Mouse (Mus musculus): ENCODE data around the gene Pisd. TPM values are rescaled to one million over a fixed set of nuclear protein-coding genes. Genes with fewer than 3 reads are reported as not detected.

The Pisd gene
- polyA plus RNA-seq, 1 experiment from 2014 or later: 65.4 TPM

GRCm38 (mm10) chr5:32720416-32720815 lies 65.0 kb downstream of the Pisd start:
- WGBS: 86% methylated on average over 9 of the region's 9 CpGs
- ATAC-seq (ENCODE audit: low FRiP score) (no peak), DNase-seq (ENCODE audit: low spot score, missing footprints) (no peak)
- no peak overlapping the region for H3K4me2 ChIP-seq
- H3K4me3 ChIP-seq (ENCODE audit: low read depth, low read length): no peak overlapping the region
- no peaks in the 10 kb centered on the region for H3K4me1 ChIP-seq (ENCODE audit: control insufficient read depth, insufficient read depth, low read length)
- H3K36me3 ChIP-seq (ENCODE audit: control insufficient read depth, insufficient read depth, low read length): no peaks in the 10 kb centered on the region
- H3K27ac ChIP-seq (ENCODE audit: low read depth, low read length): no peak overlapping the region
- no peak overlapping the region for H3K9ac ChIP-seq (ENCODE audit: low read length)
- no peaks in the 10 kb centered on the region for H3K27me3 ChIP-seq (ENCODE audit: control insufficient read depth, insufficient read depth, low read length)
- no peaks in the 10 kb centered on the region for H3K9me3 ChIP-seq (ENCODE audit: control insufficient read depth, low read length)

- H3K4me2 ChIP-seq: no peak overlapping the region
- ATAC-seq (ENCODE audit: low FRiP score) (no peak), DNase-seq (ENCODE audit: low spot score, missing footprints) (no peak)
- H3K9ac ChIP-seq (ENCODE audit: low read length): no peak overlapping the region
- H3K4me1 ChIP-seq (ENCODE audit: control insufficient read depth, insufficient read depth, low read length): no peaks in the 10 kb centered on the region
- 62% methylated on average over 6 of the region's 6 CpGs for WGBS
- H3K27ac ChIP-seq (ENCODE audit: low read depth, low read length): no peak overlapping the region
- H3K4me3 ChIP-seq (ENCODE audit: low read depth, low read length): no peak overlapping the region
- H3K27me3 ChIP-seq (ENCODE audit: control insufficient read depth, insufficient read depth, low read length): no peaks in the 10 kb centered on the region
- no peaks in the 10 kb centered on the region for H3K36me3 ChIP-seq (ENCODE audit: control insufficient read depth, insufficient read depth, low read length)
- H3K9me3 ChIP-seq (ENCODE audit: control insufficient read depth, low read length): no peaks in the 10 kb centered on the region
These were observed 66.5 kb downstream of the Pisd start for GRCm38 (mm10) chr5:32718916-32719315.

- Histone ChIP-seq H3K4me2 (no peak overlapping the region), H3K4me3 (ENCODE audit: low read depth, low read length) (no peak overlapping the region), H3K36me3 (ENCODE audit: control insufficient read depth, insufficient read depth, low read length) (no peaks in the 10 kb centered on the region), H3K27me3 (ENCODE audit: control insufficient read depth, insufficient read depth, low read length) (no peaks in the 10 kb centered on the region), H3K27ac (ENCODE audit: low read depth, low read length) (no peak overlapping the region), H3K9ac (ENCODE audit: low read length) (no peak overlapping the region), H3K9me3 (ENCODE audit: control insufficient read depth, low read length) (no peaks in the 10 kb centered on the region), H3K4me1 (ENCODE audit: control insufficient read depth, insufficient read depth, low read length) (no peaks in the 10 kb centered on the region)
- WGBS: 79% methylated on average over 1 of the region's 1 CpGs
- DNase-seq (ENCODE audit: low spot score, missing footprints): no peak
- ATAC-seq (ENCODE audit: low FRiP score): no peak
These were observed 67.7 kb downstream of the Pisd start for GRCm38 (mm10) chr5:32717726-32718125.

DNA sequence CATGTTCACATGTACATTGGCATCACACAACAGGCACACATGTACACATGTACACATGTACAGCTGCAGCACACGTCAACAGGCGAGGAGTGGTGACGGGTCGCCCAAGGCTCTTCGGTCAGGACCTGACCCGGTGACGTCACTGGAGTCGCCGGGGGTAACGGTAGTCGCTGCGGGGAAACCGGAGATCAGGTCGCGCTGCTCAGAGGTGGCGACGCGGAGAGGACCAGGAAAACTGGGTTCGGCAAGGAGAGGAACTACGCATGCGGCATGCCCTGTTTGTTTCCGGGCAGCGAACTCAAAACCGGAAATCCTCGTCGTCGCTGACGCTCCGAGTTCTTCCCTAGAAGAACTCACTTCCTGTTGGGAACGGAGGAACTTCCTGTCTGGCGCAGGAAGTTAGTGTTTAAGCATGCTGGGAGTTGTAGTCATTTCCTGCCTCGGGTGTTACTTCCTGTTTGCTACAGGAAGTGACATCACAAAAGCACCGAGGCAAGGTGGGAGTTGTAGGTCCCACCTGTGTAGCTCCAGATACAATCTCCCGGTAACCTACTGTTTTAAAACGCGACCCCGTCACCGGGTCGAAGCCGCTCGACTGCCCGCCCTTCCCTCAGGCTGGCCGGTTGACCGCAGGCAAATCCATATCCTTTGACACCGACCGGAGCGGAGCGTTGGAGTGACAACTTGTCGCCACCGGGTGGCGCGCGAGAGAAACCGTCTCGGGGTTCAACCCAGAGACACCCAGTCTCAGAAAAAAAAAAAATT lies 71.6 kb downstream of the Pisd start:
- peak overlapping the region; percentile 60 for H3K4me3 ChIP-seq (ENCODE audit: low read depth, low read length)
- peak overlapping the region; percentile 72 for H3K27ac ChIP-seq (ENCODE audit: low read depth, low read length)
- no peaks in the 10 kb centered on the region for H3K4me1 ChIP-seq (ENCODE audit: control insufficient read depth, insufficient read depth, low read length)
- peak; percentile 99 for ATAC-seq (ENCODE audit: low FRiP score)
- H3K4me2 ChIP-seq: peak overlapping the region; percentile 68
- H3K9ac ChIP-seq (ENCODE audit: low read length): peak overlapping the region; percentile 66
- H3K27me3 ChIP-seq (ENCODE audit: control insufficient read depth, insufficient read depth, low read length): no peaks in the 10 kb centered on the region
- DNase-seq (ENCODE audit: low spot score, missing footprints): peak; percentile 98
- H3K9me3 ChIP-seq (ENCODE audit: control insufficient read depth, low read length): no peaks in the 10 kb centered on the region
- under 1% methylated on average over 55 of the region's 55 CpGs for WGBS
- H3K36me3 ChIP-seq (ENCODE audit: control insufficient read depth, insufficient read depth, low read length): no peaks in the 10 kb centered on the region

DNA sequence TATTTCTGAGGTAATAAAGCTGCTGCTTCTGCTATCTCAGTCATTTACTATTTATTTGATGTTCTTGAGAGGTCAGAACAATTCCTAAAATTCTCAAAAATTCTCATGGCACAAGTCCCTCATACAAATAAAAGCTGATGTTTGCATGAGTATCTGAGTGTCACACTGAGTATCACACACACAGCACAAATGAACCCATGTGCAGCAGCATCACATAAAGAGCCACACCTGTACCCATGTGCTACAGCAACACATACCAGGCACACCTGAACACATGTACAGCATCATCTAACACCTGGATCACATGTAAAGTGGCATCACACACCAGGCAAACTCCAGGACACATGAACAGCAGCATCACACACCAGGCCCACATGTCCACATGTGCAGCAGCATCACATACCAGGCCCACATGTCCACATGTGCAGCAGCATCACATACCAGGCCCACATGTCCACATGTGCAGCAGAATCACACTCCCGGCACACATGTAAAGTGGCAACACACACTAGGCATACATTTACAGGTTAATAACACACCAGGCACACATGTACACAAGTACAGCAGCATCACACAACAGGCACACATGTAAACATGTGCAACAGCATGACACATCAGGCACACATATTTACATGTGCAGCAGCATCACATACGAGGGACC lies 72.3 kb downstream of the Pisd start:
- peak overlapping the region; percentile 66 for H3K9ac ChIP-seq (ENCODE audit: low read length)
- peak overlapping the region; percentile 68 for H3K4me2 ChIP-seq
- H3K4me1 ChIP-seq (ENCODE audit: control insufficient read depth, insufficient read depth, low read length): no peaks in the 10 kb centered on the region
- ATAC-seq (ENCODE audit: low FRiP score) (no peak), DNase-seq (ENCODE audit: low spot score, missing footprints) (no peak)
- no peaks in the 10 kb centered on the region for H3K27me3 ChIP-seq (ENCODE audit: control insufficient read depth, insufficient read depth, low read length)
- H3K4me3 ChIP-seq (ENCODE audit: low read depth, low read length): peak overlapping the region; percentile 60
- H3K36me3 ChIP-seq (ENCODE audit: control insufficient read depth, insufficient read depth, low read length): no peaks in the 10 kb centered on the region
- no peaks in the 10 kb centered on the region for H3K9me3 ChIP-seq (ENCODE audit: control insufficient read depth, low read length)
- WGBS: 20% methylated on average over 2 of the region's 2 CpGs
- peak overlapping the region; percentile 72 for H3K27ac ChIP-seq (ENCODE audit: low read depth, low read length)

DNA sequence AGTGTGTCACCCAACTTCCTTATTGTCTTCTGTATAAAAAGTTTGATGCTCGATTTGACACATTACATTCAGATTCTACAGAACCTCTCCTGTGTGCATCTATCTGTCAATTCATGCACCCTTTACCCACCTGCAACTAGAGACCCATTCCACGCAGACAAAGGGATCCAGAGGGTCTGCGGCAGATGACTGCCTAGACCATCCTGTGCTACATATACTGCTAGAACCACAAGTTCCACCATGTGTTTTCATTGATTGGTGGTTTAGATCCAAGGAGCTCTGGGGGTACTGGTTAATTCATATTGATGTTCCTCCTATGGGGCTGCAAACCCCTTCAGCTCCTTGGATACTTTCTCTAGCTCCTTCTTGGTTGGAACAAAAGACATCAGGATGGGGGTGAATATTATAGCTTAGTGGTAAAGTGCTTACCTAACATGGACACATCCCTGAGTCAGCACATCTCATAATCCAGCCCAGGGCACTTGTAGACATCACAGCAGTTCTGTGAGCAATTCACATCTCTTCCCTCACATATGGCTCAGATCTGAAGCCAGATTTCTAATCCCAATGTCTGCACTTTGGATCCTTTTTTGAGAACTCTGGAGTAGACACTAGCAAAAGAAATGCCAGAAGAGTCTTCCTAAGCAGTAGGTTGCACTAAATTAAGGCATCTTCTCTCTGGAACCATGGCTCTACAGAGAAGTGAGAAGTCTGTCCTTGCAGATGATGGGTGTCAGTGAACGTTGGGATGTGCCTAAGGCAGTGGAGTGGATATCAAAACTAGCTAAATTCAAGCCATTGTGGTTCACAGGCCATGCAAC lies 73.0 kb downstream of the Pisd start:
- Histone ChIP-seq H3K4me3 (ENCODE audit: low read depth, low read length) (no peak overlapping the region), H3K9me3 (ENCODE audit: control insufficient read depth, low read length) (no peaks in the 10 kb centered on the region), H3K27ac (ENCODE audit: low read depth, low read length) (no peak overlapping the region), H3K4me2 (no peak overlapping the region), H3K36me3 (ENCODE audit: control insufficient read depth, insufficient read depth, low read length) (no peaks in the 10 kb centered on the region), H3K27me3 (ENCODE audit: control insufficient read depth, insufficient read depth, low read length) (no peaks in the 10 kb centered on the region), H3K4me1 (ENCODE audit: control insufficient read depth, insufficient read depth, low read length) (no peaks in the 10 kb centered on the region), H3K9ac (ENCODE audit: low read length) (no peak overlapping the region)
- DNase-seq (ENCODE audit: low spot score, missing footprints) (no peak), ATAC-seq (ENCODE audit: low FRiP score) (no peak)
- 66% methylated on average over 4 of the region's 4 CpGs for WGBS

DNA sequence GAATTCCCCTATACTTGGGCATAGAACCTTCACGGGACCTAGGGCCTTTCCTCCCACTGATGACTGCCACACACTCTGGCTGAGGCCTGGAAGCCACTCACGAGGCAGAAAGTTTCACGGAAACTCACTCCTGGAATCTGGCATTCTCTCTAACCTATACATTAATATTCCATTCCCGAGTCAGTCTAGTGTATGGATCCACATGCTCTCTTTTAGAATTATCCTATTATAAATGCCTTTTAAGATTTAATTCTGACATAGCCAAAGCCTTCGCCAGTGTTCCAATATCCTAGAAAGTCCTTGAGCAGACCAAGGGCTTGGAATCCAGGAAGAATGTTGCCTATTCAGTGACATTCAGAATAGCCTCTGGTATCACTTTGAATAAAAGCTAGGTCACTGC lies 74.0 kb downstream of the Pisd start:
- WGBS: 73% methylated on average over 5 of the region's 5 CpGs
- Histone ChIP-seq H3K4me1 (ENCODE audit: control insufficient read depth, insufficient read depth, low read length) (no peaks in the 10 kb centered on the region), H3K4me2 (no peak overlapping the region), H3K36me3 (ENCODE audit: control insufficient read depth, insufficient read depth, low read length) (no peaks in the 10 kb centered on the region), H3K9me3 (ENCODE audit: control insufficient read depth, low read length) (no peaks in the 10 kb centered on the region), H3K9ac (ENCODE audit: low read length) (no peak overlapping the region), H3K4me3 (ENCODE audit: low read depth, low read length) (no peak overlapping the region), H3K27me3 (ENCODE audit: control insufficient read depth, insufficient read depth, low read length) (no peaks in the 10 kb centered on the region), H3K27ac (ENCODE audit: low read depth, low read length) (no peak overlapping the region)
- DNase-seq (ENCODE audit: low spot score, missing footprints) (no peak), ATAC-seq (ENCODE audit: low FRiP score) (no peak)

DNA sequence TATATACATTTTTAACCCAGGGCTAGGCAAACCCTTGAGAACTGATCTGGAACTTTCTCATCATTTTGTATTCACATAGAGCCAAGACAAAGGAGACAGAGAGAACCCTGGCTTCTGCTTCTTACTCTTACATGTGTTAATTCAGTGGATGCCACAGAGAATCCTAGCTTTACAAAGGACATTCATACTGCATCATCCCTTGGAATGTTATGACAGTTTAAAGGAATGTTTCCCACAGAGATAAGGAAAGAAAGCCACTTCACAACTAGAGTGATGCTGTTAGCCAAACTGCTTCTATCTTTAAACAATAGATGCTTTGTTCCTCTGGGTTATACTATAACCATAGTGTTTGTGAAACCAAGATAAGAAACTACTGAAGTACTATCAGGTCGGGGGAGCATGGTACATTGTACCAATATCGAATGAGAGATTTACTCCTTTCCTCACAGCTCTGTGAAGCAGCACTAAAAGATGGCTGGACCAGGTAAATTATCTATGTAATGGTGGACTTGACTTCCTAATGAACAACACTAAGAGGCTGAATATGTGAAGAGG lies 79.1 kb downstream of the Pisd start:
- Histone ChIP-seq H3K4me3 (ENCODE audit: low read depth, low read length) (no peak overlapping the region), H3K27ac (ENCODE audit: low read depth, low read length) (no peak overlapping the region), H3K27me3 (ENCODE audit: control insufficient read depth, insufficient read depth, low read length) (no peaks in the 10 kb centered on the region), H3K36me3 (ENCODE audit: control insufficient read depth, insufficient read depth, low read length) (no peaks in the 10 kb centered on the region), H3K4me1 (ENCODE audit: control insufficient read depth, insufficient read depth, low read length) (no peaks in the 10 kb centered on the region), H3K9ac (ENCODE audit: low read length) (no peak overlapping the region), H3K4me2 (no peak overlapping the region), H3K9me3 (ENCODE audit: control insufficient read depth, low read length) (no peaks in the 10 kb centered on the region)
- WGBS: 86% methylated on average over 2 of the region's 2 CpGs
- ATAC-seq (ENCODE audit: low FRiP score) (no peak), DNase-seq (ENCODE audit: low spot score, missing footprints) (no peak)
